Comparison of ENCODE assay signal across 8 mouse cellular contexts in the genomic region with DNA sequence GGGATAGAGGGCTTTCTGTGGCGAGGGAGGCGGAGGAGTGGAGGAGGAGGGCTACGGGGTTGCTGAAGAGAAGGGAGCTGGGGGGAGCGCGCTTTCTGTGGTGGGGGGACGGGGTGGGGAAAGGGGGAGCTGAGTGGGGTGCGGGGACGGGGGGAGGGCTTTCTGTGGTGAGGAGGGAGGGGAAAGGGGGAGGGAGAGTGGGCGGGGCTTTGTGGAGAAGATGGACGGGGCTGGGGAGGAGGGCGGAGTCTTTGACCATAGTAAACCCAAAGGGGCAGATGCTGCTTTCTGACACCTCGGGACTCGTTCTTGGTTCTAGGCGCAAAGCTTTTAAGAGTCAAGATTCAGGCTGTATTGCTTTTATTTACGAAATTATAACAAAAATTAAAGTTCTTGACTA. TPM values are rescaled to one million over a fixed set of nuclear protein-coding genes. Genes with fewer than 3 reads are reported as not detected.
DNase-seq lines count a peak whose midpoint lies in the region; ATAC-seq and TF ChIP-seq lines count a peak whose summit lies in the region.

No protein-coding gene starts in this region.

- H3K4me1 ChIP-seq in kidney, adult 2 months (ENCODE audit: control insufficient read depth, insufficient read depth, low read length): no peaks in the 10 kb centered on the region; the same call in 1 of the 2 replicates
- H3K4me1 ChIP-seq in bone marrow, adult 2 months (ENCODE audit: control insufficient read depth, insufficient read depth, low read length): no peaks in the 10 kb centered on the region; the same call in 1 of the 2 replicates
- peaks cover 20% of the 10 kb centered on the region for H3K4me1 ChIP-seq in erythroblast, embryonic 14.5 days (ENCODE audit: control insufficient read depth)

- peak overlapping the region; percentile 98 for H3K4me3 ChIP-seq in kidney, adult 2 months (ENCODE audit: insufficient read depth, low read depth, low read length)
- peak overlapping the region; percentile 97 for H3K4me3 ChIP-seq in bone marrow, adult 2 months (replicated peaks; ENCODE audit: control insufficient read depth, low read depth, low read length)
- H3K4me3 ChIP-seq in erythroblast, embryonic 14.5 days (replicated peaks): peak overlapping the region; percentile 78

- DNase-seq in kidney, adult 2 months: peak; percentile 65
- DNase-seq in kidney, adult 11 months: no peak
- DNase-seq in heart, postnatal 4 days: peak; percentile 79
- peak; percentile 30 to 51 for DNase-seq in left cerebral cortex, postnatal 25 days (ENCODE audit: low spot score in 2 of 2)
- peak; percentile 46 to 66 for DNase-seq in spleen, postnatal 14 days (ENCODE audit: low spot score in 2 of 2)

- TF ChIP-seq CTCF in kidney, adult 2 months (conservative IDR thresholded peaks at IDR 0.05; ENCODE audit: insufficient read depth, insufficient read length, low read depth, low read length): no peak
- TF ChIP-seq CTCF in bone marrow, adult 2 months (IDR thresholded peaks at IDR 0.05; ENCODE audit: control insufficient read depth, insufficient read depth, low read length): no peak

- TF ChIP-seq POLR2A in kidney, adult 2 months (IDR thresholded peaks at IDR 0.05; ENCODE audit: low read depth, low read length): no peak
- TF ChIP-seq POLR2A in bone marrow, adult 2 months (IDR thresholded peaks at IDR 0.05; ENCODE audit: borderline replicate concordance, control insufficient read depth, low read depth, low read length): no peak

- intact Hi-C loops in left cerebral cortex, postnatal 25 days (cut with DNase I): loop anchor here (2.0 to 5.0 kb wide), 5 partner anchors 53 to 225 kb away; no protein-coding TSS in a partner anchor

- H3K36me3 ChIP-seq in kidney, adult 2 months (ENCODE audit: control insufficient read depth, insufficient read depth, low read length): peaks cover 13% of the 10 kb centered on the region
- H3K36me3 ChIP-seq in erythroblast, embryonic 14.5 days (ENCODE audit: control insufficient read depth): peaks cover 43% of the 10 kb centered on the region

- no peaks in the 10 kb centered on the region for H3K9me3 ChIP-seq in erythroblast, embryonic 14.5 days (ENCODE audit: control insufficient read depth, low read length)

- WGBS in kidney, adult 2 months: under 1% methylated on average over 14 of the region's 15 CpGs
- WGBS in bone marrow, adult 2 months: 0% methylated on average over 13 of the region's 15 CpGs

- H3K27me3 ChIP-seq in kidney, adult 2 months (replicated peaks; ENCODE audit: control insufficient read depth, insufficient read depth, low read length): no peaks in the 10 kb centered on the region
- H3K27me3 ChIP-seq in erythroblast, embryonic 14.5 days (ENCODE audit: control insufficient read depth): no peaks in the 10 kb centered on the region

- peak; percentile 23; the same call in 1 of the 2 replicates for ATAC-seq in megakaryocyte progenitor cell, adult 5-6 weeks (replicated peaks; ENCODE audit: poor library complexity)

- peak overlapping the region; percentile 93 for H3K27ac ChIP-seq in kidney, adult 2 months (ENCODE audit: insufficient read depth, low read depth, low read length)
- H3K27ac ChIP-seq in bone marrow, adult 2 months (ENCODE audit: control insufficient read depth, insufficient read depth, low read depth, low read length, poor library complexity): peak overlapping the region; percentile 90

RNA-seq across cellular contexts. Expression of gene Sfr1, which starts 0.4 kb away (rescaled TPM):
- 34.7 and 46.9 TPM in 2 replicates for polyA plus RNA-seq in kidney, adult 2 months (2012; rRNA removed)
- polyA plus RNA-seq in bone marrow, adult 2 months (2011; ENCODE audit: insufficient read depth, insufficient read length, low replicate concordance, missing spikeins): 35.6 and 53.0 TPM in 2 replicates
- polyA plus RNA-seq in erythroblast, embryonic 14.5 days (2012): 0.80 and 0.81 TPM in 2 replicates
- total RNA-seq in heart, postnatal 4 days (2021): 10 to 100 TPM; 73.1 to 77.1 TPM
- 10 to 100 TPM; 92.2 to 96.6 TPM for total RNA-seq in left cerebral cortex, postnatal 25 days (2021)
- 122 and 128 TPM in 2 replicates for total RNA-seq in megakaryocyte progenitor cell, adult 5-6 weeks (2015)
- total RNA-seq in megakaryocyte progenitor cell, adult 5-6 weeks (2017): 131 and 138 TPM in 2 replicates

RNA-seq across cellular contexts. Expression of gene Col17a1, which starts 40.0 kb away (rescaled TPM):
- polyA plus RNA-seq in kidney, adult 2 months (2012; rRNA removed): 0.27 and 0.54 TPM in 2 replicates
- polyA plus RNA-seq in bone marrow, adult 2 months (2011; ENCODE audit: insufficient read depth, insufficient read length, low replicate concordance, missing spikeins): not detected in 2 replicates
- polyA plus RNA-seq in erythroblast, embryonic 14.5 days (2012): 0.01 TPM in 1 of 2 replicates, not detected in the other
- under 1 TPM; 0.17 to 0.25 TPM for total RNA-seq in heart, postnatal 4 days (2021)
- under 1 TPM; 0.62 to 0.83 TPM for total RNA-seq in left cerebral cortex, postnatal 25 days (2021)
- not detected in 2 replicates for total RNA-seq in megakaryocyte progenitor cell, adult 5-6 weeks (2015)
- 0.14 TPM in 1 of 2 replicates, not detected in the other for total RNA-seq in megakaryocyte progenitor cell, adult 5-6 weeks (2017)
